ENCODE assay signal across 23 mouse cellular contexts in the genomic region with DNA sequence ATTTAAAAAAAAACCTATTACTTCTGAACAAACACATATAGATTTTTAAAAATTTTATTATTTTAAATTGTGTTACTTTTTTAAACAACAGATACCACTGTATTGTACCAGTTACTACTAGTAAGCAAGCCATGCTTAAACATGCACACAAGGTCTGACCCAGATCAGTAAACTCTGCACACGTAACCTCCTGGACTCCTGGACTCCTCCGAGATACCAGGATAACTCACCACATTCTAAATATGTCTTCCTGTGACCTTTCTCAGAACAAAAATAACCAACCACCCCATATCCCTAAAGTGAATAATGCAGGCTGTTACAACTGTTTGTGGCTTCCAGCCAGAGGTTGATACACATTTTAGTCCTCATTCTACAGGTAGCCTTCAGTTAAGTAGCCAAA.
"Had no signal": no experiment of that assay in that cellular context is flagged by ENCODE, and none has a peak within 500 bp of the region (broad histone marks: within the 10 kb centered on the region; RNA-seq: fewer than 3 reads in every experiment).

No protein-coding gene starts in this region.

- H3K27me3 ChIP-seq: heart, embryonic 13.5 days; heart, embryonic 15.5 days; hindbrain, embryonic 13.5 days; hindbrain, embryonic 15.5 days; limb, embryonic 12.5 days; liver, embryonic 12.5 days had no signal

- H3K36me3 ChIP-seq: heart, embryonic 13.5 days; heart, embryonic 15.5 days; hindbrain, embryonic 13.5 days; hindbrain, embryonic 15.5 days; limb, embryonic 10.5 days; limb, embryonic 12.5 days; liver, embryonic 12.5 days had no signal

- ATAC-seq: forebrain, embryonic 16.5 days; hindbrain, postnatal 0 days; intestine, postnatal 0 days; liver, embryonic 12.5 days had no signal

- H3K9ac ChIP-seq: heart, embryonic 13.5 days; heart, embryonic 15.5 days; hindbrain, embryonic 13.5 days; hindbrain, embryonic 15.5 days; limb, embryonic 12.5 days; liver, embryonic 12.5 days; liver, embryonic 14.5 days had no signal

- H3K4me3 ChIP-seq: heart, embryonic 13.5 days; heart, embryonic 15.5 days; hindbrain, embryonic 13.5 days; hindbrain, embryonic 15.5 days; layer of hippocampus, adult 2 months; left cerebral cortex, adult 2 months; limb, embryonic 10.5 days; limb, embryonic 12.5 days; liver, embryonic 12.5 days had no signal

- H3K4me1 ChIP-seq: hindbrain, embryonic 13.5 days; hindbrain, embryonic 15.5 days; limb, embryonic 10.5 days; liver, embryonic 12.5 days had no signal

- H3K9me3 ChIP-seq: heart, embryonic 13.5 days; heart, embryonic 15.5 days; hindbrain, embryonic 13.5 days; hindbrain, embryonic 15.5 days; limb, embryonic 10.5 days; limb, embryonic 12.5 days; liver, embryonic 12.5 days had no signal

- H3K4me2 ChIP-seq: heart, embryonic 11.5 days; heart, embryonic 13.5 days; heart, embryonic 15.5 days; hindbrain, embryonic 13.5 days; hindbrain, embryonic 15.5 days; limb, embryonic 12.5 days; liver, embryonic 12.5 days had no signal

- H3K27ac ChIP-seq: heart, embryonic 13.5 days; heart, embryonic 15.5 days; hindbrain, embryonic 13.5 days; hindbrain, embryonic 15.5 days; hindbrain, postnatal 0 days; layer of hippocampus, adult 2 months; left cerebral cortex, adult 2 months; limb, embryonic 10.5 days; limb, embryonic 12.5 days; liver, embryonic 12.5 days; liver, embryonic 14.5 days had no signal

- DNase-seq: gastrocnemius, postnatal 14 days; heart, adult 18-20 months; heart, postnatal 14 days; heart, postnatal 36 days; kidney, adult 18-20 months; kidney, adult 8-10 months; kidney, postnatal 10 days; kidney, postnatal 25 days; kidney, postnatal 4 days had no signal
